Mouse (Mus musculus): ENCODE measurements around the gene Fbxo45. TPM values are rescaled to one million over a fixed set of nuclear protein-coding genes. Genes with fewer than 3 reads are reported as not detected.
"Not testable (repeated sequence)": the region's sequence is repeated elsewhere in the genome, so short reads cannot be mapped to it uniquely, and the experiment has no call there.

The Fbxo45 gene
- polyA plus RNA-seq, 1 experiment from 2014 or later, result 15.6 TPM

DNA sequence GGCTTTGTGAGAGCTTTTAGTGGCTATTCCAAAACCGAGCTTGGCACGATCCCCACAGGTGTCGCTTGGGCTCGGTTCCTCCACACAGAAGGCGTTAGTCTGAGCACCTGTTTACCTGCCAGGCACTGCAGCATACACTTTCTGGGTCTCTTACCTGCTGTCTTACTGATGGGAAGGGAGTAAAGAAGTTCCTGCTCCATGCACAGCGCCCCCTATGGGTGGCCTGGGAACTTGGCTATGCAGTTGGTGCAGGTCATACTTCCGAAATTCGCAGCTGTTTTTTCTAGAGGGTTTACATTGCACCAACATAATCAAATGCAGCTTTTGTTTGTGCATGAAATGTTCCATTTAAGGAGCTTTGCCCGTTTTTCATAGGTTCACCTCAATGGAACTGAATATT, 26.4 kb upstream of the Fbxo45 start:
- Histone ChIP-seq H3K27ac (replicated peaks; ENCODE audit: low read depth, low read length) (no peak overlapping the region), H3K9ac (replicated peaks; ENCODE audit: low read length) (no peak overlapping the region), H3K4me1 (ENCODE audit: control insufficient read depth, insufficient read depth, low read length) (peaks cover under 1% of the 10 kb centered on the region), H3K4me3 (replicated peaks; ENCODE audit: low read depth, low read length) (no peak overlapping the region), H3K4me2 (ENCODE audit: low read length) (no peak overlapping the region), H3K36me3 (ENCODE audit: control insufficient read depth, insufficient read depth, low read length) (no peaks in the 10 kb centered on the region), H3K27me3 (ENCODE audit: control insufficient read depth, insufficient read depth, low read length) (no peaks in the 10 kb centered on the region), H3K9me3 (ENCODE audit: control insufficient read depth, low read length) (0 out of 2 replicates have a peak, but pooled peaks cover 3% of the 10 kb centered on the region)
- no peak for ATAC-seq (ENCODE audit: low FRiP score, low TSS enrichment)
- 60% methylated on average over 9 of the region's 9 CpGs for WGBS
- DNase-seq, result no peak

DNA sequence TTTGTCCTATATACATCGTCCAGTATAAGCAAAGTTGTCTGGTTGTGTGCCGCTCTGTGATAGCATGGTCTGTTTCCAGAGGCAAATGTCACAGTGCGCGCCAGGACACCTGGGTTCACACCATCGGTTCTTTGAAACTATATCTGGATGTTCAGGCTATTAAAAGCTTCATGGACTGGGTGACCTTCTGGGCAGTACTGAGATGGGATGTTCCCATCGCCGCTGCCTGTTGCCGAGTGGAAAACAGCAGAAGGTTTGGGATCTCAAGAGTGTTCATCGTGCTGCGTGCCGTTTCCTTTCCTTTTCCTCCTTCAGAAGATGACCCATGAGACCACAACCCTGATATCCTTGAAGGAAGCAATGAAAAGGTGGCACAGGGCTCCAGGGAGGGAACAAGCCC, 24.3 kb upstream of the Fbxo45 start, which contains the start of gene Smco1:
TSS of gene Smco1 (plus strand) at position 178 of the 400 bp plus-strand sequence.
- Histone ChIP-seq H3K4me2 (ENCODE audit: low read length) (no peak within 1 kb of the TSS), H3K9me3 (ENCODE audit: control insufficient read depth, low read length) (0 out of 2 replicates have a peak, but pooled peaks cover 3% of the 10 kb centered on the region), H3K36me3 (ENCODE audit: control insufficient read depth, insufficient read depth, low read length) (no peaks in the 10 kb centered on the region), H3K9ac (replicated peaks; ENCODE audit: low read length) (no peak within 1 kb of the TSS), H3K27me3 (ENCODE audit: control insufficient read depth, insufficient read depth, low read length) (no peaks in the 10 kb centered on the region), H3K27ac (replicated peaks; ENCODE audit: low read depth, low read length) (no peak within 1 kb of the TSS), H3K4me1 (ENCODE audit: control insufficient read depth, insufficient read depth, low read length) (no peaks in the 10 kb centered on the region), H3K4me3 (replicated peaks; ENCODE audit: low read depth, low read length) (no peak within 1 kb of the TSS)
- 90% methylated on average over 11 of the region's 11 CpGs for WGBS
- ATAC-seq (ENCODE audit: low FRiP score, low TSS enrichment) (no peak), DNase-seq (no peak)

DNA sequence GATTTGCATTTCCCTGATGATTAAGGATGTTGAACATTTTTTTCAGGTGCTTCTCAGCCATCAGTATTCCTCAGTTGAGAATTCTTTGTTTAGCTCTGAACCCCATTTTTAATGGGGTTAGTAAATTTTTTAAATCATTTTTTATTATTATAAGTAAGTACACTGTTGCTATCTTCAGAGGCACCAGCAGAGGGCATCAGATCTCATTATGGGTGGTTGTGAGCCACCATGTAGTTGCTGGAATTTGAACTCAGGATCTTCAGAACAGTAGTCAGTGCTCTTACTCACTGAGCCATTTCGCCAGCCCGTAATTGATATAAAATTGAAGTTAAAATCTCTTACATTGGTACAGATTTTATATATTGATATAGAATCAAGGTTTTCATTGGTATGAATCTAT, 17.3 kb upstream of the Fbxo45 start:
- not testable (repeated sequence) for H3K27me3 ChIP-seq (ENCODE audit: control insufficient read depth, insufficient read depth, low read length); H3K9me3 ChIP-seq (ENCODE audit: control insufficient read depth, low read length); H3K4me1 ChIP-seq (ENCODE audit: control insufficient read depth, insufficient read depth, low read length); H3K4me2 ChIP-seq (ENCODE audit: low read length); ATAC-seq (ENCODE audit: low FRiP score, low TSS enrichment); H3K9ac ChIP-seq (replicated peaks; ENCODE audit: low read length); H3K36me3 ChIP-seq (ENCODE audit: control insufficient read depth, insufficient read depth, low read length); H3K4me3 ChIP-seq (replicated peaks; ENCODE audit: low read depth, low read length); H3K27ac ChIP-seq (replicated peaks; ENCODE audit: low read depth, low read length)
- DNase-seq, result peak; percentile 23
- WGBS, result 91% methylated on average over 2 of the region's 2 CpGs

GRCm38 (mm10) chr16:32246351-32246791, 587 bp downstream of the Fbxo45 start:
- ATAC-seq (ENCODE audit: low FRiP score, low TSS enrichment) (no peak; the same call in 1 of the 2 replicates), DNase-seq (peak; percentile 54)
- WGBS, result under 1% methylated on average over 38 of the region's 41 CpGs

GRCm38 (mm10) chr16:32243901-32244300, 3.1 kb downstream of the Fbxo45 start:
- Histone ChIP-seq H3K27me3 (ENCODE audit: control insufficient read depth, insufficient read depth, low read length) (no peaks in the 10 kb centered on the region), H3K27ac (replicated peaks; ENCODE audit: low read depth, low read length) (no peak overlapping the region), H3K4me3 (replicated peaks; ENCODE audit: low read depth, low read length) (no peak overlapping the region), H3K36me3 (ENCODE audit: control insufficient read depth, insufficient read depth, low read length) (no peaks in the 10 kb centered on the region), H3K4me1 (ENCODE audit: control insufficient read depth, insufficient read depth, low read length) (peaks cover 17% of the 10 kb centered on the region), H3K9ac (replicated peaks; ENCODE audit: low read length) (no peak overlapping the region), H3K9me3 (ENCODE audit: control insufficient read depth, low read length) (no peaks in the 10 kb centered on the region), H3K4me2 (ENCODE audit: low read length) (no peak overlapping the region)
- WGBS, result 92% methylated on average over 3 of the region's 3 CpGs
- ATAC-seq (ENCODE audit: low FRiP score, low TSS enrichment) (no peak), DNase-seq (no peak)

More at GRCm38 (mm10) chr16:32246351-32246791, 587 bp downstream of the Fbxo45 start:
- Histone ChIP-seq H3K36me3 (ENCODE audit: control insufficient read depth, insufficient read depth, low read length) (no peaks in the 10 kb centered on the region), H3K4me1 (ENCODE audit: control insufficient read depth, insufficient read depth, low read length) (peaks cover 17% of the 10 kb centered on the region), H3K9ac (replicated peaks; ENCODE audit: low read length) (peak overlapping the region; percentile 88), H3K4me2 (ENCODE audit: low read length) (peak overlapping the region; percentile 81), H3K27ac (replicated peaks; ENCODE audit: low read depth, low read length) (peak overlapping the region; percentile 93), H3K9me3 (ENCODE audit: control insufficient read depth, low read length) (no peaks in the 10 kb centered on the region), H3K27me3 (ENCODE audit: control insufficient read depth, insufficient read depth, low read length) (no peaks in the 10 kb centered on the region), H3K4me3 (replicated peaks; ENCODE audit: low read depth, low read length) (peak overlapping the region; percentile 76)

GRCm38 (mm10) chr16:32239428-32240312, 7.3 kb downstream of the Fbxo45 start:
- Histone ChIP-seq H3K4me3 (replicated peaks; ENCODE audit: low read depth, low read length) (no peak overlapping the region), H3K27ac (replicated peaks; ENCODE audit: low read depth, low read length) (no peak overlapping the region), H3K4me2 (ENCODE audit: low read length) (no peak overlapping the region), H3K27me3 (ENCODE audit: control insufficient read depth, insufficient read depth, low read length) (no peaks in the 10 kb centered on the region), H3K9me3 (ENCODE audit: control insufficient read depth, low read length) (no peaks in the 10 kb centered on the region), H3K9ac (replicated peaks; ENCODE audit: low read length) (no peak overlapping the region), H3K36me3 (ENCODE audit: control insufficient read depth, insufficient read depth, low read length) (peaks cover 16% of the 10 kb centered on the region), H3K4me1 (ENCODE audit: control insufficient read depth, insufficient read depth, low read length) (peaks cover 2% of the 10 kb centered on the region; the same call in 1 of the 2 replicates)
- WGBS, result 92% methylated on average over 2 of the region's 2 CpGs
- ATAC-seq (ENCODE audit: low FRiP score, low TSS enrichment) (no peak), DNase-seq (no peak)

DNA sequence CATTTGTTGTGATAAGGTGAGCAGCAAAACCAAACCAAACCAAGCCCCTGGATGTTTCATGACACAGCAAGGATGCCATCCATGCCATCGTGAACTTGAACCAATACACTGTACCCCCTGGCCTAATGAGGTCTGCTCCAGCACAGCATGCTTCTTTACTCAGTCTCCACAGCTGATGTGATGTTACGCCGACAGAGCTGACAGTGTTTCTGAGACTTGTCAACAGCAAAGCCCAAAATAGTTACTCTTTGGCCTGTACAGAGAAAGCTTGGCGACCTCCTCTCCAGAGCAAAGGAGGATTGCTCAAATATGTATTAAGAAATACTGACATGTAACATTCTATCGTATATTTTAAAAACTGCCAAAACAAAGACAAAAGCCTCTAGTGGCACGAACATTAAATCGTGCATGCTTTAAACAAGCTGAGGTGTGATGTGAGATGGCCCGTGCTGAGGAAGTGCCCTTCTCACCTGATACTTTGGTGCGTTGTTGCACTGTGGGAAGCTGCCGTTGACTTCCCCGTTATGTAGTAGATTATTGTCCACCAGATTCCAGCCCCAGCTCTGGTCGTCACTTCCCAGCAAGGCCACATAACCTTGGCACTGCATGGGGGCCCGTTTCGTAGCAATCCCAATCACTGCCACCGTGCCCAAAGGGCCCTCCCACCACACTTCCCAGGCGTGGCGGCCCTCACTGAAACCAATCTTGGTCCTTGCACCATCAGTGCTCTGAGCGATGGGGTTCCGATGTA, 8.9 kb downstream of the Fbxo45 start:
- Histone ChIP-seq H3K9ac (replicated peaks; ENCODE audit: low read length) (no peak overlapping the region), H3K4me3 (replicated peaks; ENCODE audit: low read depth, low read length) (no peak overlapping the region), H3K9me3 (ENCODE audit: control insufficient read depth, low read length) (no peaks in the 10 kb centered on the region), H3K27ac (replicated peaks; ENCODE audit: low read depth, low read length) (no peak overlapping the region), H3K4me1 (ENCODE audit: control insufficient read depth, insufficient read depth, low read length) (no peaks in the 10 kb centered on the region), H3K4me2 (ENCODE audit: low read length) (no peak overlapping the region), H3K36me3 (ENCODE audit: control insufficient read depth, insufficient read depth, low read length) (peaks cover 30% of the 10 kb centered on the region), H3K27me3 (ENCODE audit: control insufficient read depth, insufficient read depth, low read length) (no peaks in the 10 kb centered on the region)
- 93% methylated on average over 19 of the region's 19 CpGs for WGBS
- no peak for ATAC-seq (ENCODE audit: low FRiP score, low TSS enrichment)
- no peak for DNase-seq

DNA sequence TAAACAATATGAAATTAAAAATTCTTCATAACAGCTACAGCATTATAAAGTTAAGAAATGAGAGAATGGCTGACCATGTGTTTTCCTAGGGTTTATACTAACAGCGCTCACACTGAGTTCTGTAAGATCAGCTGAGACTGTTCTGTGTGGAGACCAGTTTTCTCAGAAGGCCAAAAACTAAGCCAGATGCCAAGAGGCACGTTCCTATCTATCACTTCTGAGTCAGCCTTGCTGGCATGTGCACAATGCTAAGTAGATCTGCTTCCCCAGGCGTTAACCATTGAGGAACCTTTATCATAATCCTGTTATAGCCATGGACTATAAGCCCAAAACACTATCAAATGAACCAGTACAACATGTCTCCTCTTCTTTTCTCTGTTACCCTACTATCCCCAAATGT, 14.9 kb downstream of the Fbxo45 start:
- H3K4me2 ChIP-seq (ENCODE audit: low read length); ATAC-seq (ENCODE audit: low FRiP score, low TSS enrichment); H3K27me3 ChIP-seq (ENCODE audit: control insufficient read depth, insufficient read depth, low read length); H3K4me1 ChIP-seq (ENCODE audit: control insufficient read depth, insufficient read depth, low read length); H3K9me3 ChIP-seq (ENCODE audit: control insufficient read depth, low read length); H3K9ac ChIP-seq (replicated peaks; ENCODE audit: low read length); H3K4me3 ChIP-seq (replicated peaks; ENCODE audit: low read depth, low read length); DNase-seq; H3K27ac ChIP-seq (replicated peaks; ENCODE audit: low read depth, low read length): not testable (repeated sequence)
- WGBS, result 79% methylated on average over 3 of the region's 3 CpGs
- H3K36me3 ChIP-seq (ENCODE audit: control insufficient read depth, insufficient read depth, low read length), result peaks cover 38% of the 10 kb centered on the region

Data from midbrain, embryonic 14.5 days (tissue).